Mouse (Mus musculus) lung, postnatal 4 days (tissue): Measurements from ENCODE around the gene Pde6g.

Experiments used
- DNase-seq, 2 experiments: peaks; one replicate each; pipeline ENCODE4 v3.0.0; 2021

Pde6g gene

GRCm38 (mm10) chr11:120467051-120467735 lies 13.9 kb upstream of the Pde6g start, which contains the start of gene Arl16:
Gene Arl16, minus strand, starts transcription at chr11:120467607.
- peak; percentile 96 to 97 for DNase-seq

- no peak for DNase-seq
These were observed 12.2 kb upstream of the Pde6g start for GRCm38 (mm10) chr11:120465521-120465920.

GRCm38 (mm10) chr11:120464365-120464764 lies 11.1 kb upstream of the Pde6g start:
- no peak for DNase-seq

- DNase-seq, result no peak
These were observed 10.2 kb upstream of the Pde6g start for GRCm38 (mm10) chr11:120463536-120463935.

GRCm38 (mm10) chr11:120458847-120459597 lies 5.7 kb upstream of the Pde6g start:
- no peak for DNase-seq

- peak; percentile 83 to 85 for DNase-seq
These were observed 4.8 kb upstream of the Pde6g start, which contains the start of the genes Oxld1 and Ccdc137 for GRCm38 (mm10) chr11:120457772-120458751. Gene Oxld1, minus strand, starts transcription at chr11:120458068. Gene Ccdc137, plus strand, starts transcription at chr11:120458115.

- DNase-seq, result no peak
These were observed 4.1 kb upstream of the Pde6g start for GRCm38 (mm10) chr11:120457370-120457769.

- no peak for DNase-seq
These were observed 2.1 kb upstream of the Pde6g start for GRCm38 (mm10) chr11:120455413-120455812.

GRCm38 (mm10) chr11:120454965-120455364 lies 1.7 kb upstream of the Pde6g start:
- DNase-seq, result no peak

- no peak for DNase-seq
These were observed 1.1 kb downstream of the Pde6g start for GRCm38 (mm10) chr11:120452246-120452645.

- DNase-seq, result no peak
These were observed 6.1 kb downstream of the Pde6g start for GRCm38 (mm10) chr11:120447179-120447578.

- no peak for DNase-seq
These were observed 7.8 kb downstream of the Pde6g start for GRCm38 (mm10) chr11:120445475-120445874.

GRCm38 (mm10) chr11:120444106-120444505 lies 9.2 kb downstream of the Pde6g start:
- no peak for DNase-seq

- DNase-seq, result no peak
These were observed 10.5 kb downstream of the Pde6g start for GRCm38 (mm10) chr11:120442765-120443280.

GRCm38 (mm10) chr11:120442344-120442743 lies 11.0 kb downstream of the Pde6g start, which contains the start of gene Tspan10:
Gene Tspan10, plus strand, starts transcription at chr11:120442644.
- no peak for DNase-seq

- no peak for DNase-seq
These were observed 15.4 kb downstream of the Pde6g start for GRCm38 (mm10) chr11:120437857-120438385.

- DNase-seq, result peak; percentile 93 to 96
These were observed 16.0 kb downstream of the Pde6g start, which contains the start of gene Nploc4 for GRCm38 (mm10) chr11:120437152-120437856. Gene Nploc4, minus strand, starts transcription at chr11:120437708.

- DNase-seq, result no peak
These were observed 26.6 kb downstream of the Pde6g start for GRCm38 (mm10) chr11:120426727-120427126.

- peak; percentile 40 to 66 for DNase-seq
These were observed 29.6 kb downstream of the Pde6g start for GRCm38 (mm10) chr11:120423569-120424295.
